Mouse (Mus musculus) CD4-positive helper T cell, adult 2 months (primary cell): ENCODE results near the gene Setdb2.
"Not testable (repeated sequence)": the region's sequence is repeated elsewhere in the genome, so short reads cannot be mapped to it uniquely, and the experiment has no call there.

Experiments
- DNase-seq: peaks from one replicate; pipeline ENCODE4 v3.0.0-alpha.2; 2012; ENCODE audit warnings: low read depth, missing footprints, low spot score

Gene Setdb2

GRCm38 (mm10) chr14:59440558-59441471 is at the start of gene Setdb2, which contains the start of gene Cab39l:
Gene Setdb2 (minus strand): TSS chr14:59440884.
Gene Cab39l (plus strand): TSS chr14:59440972.
- DNase-seq: peak; percentile 96

GRCm38 (mm10) chr14:59485247-59485810 is 44.6 kb upstream of the Setdb2 start:
- no peak for DNase-seq

- no peak for DNase-seq
Observed at GRCm38 (mm10) chr14:59478699-59479098, 38.0 kb upstream of the Setdb2 start.

GRCm38 (mm10) chr14:59470781-59471180 is 30.1 kb upstream of the Setdb2 start:
- DNase-seq: no peak

- DNase-seq: no peak
Observed at GRCm38 (mm10) chr14:59467798-59468197, 27.1 kb upstream of the Setdb2 start.

GRCm38 (mm10) chr14:59466503-59466902 is 25.8 kb upstream of the Setdb2 start:
- no peak for DNase-seq

- DNase-seq: no peak
Observed at GRCm38 (mm10) chr14:59447981-59448380, 7.3 kb upstream of the Setdb2 start.

GRCm38 (mm10) chr14:59445421-59445820 is 4.7 kb upstream of the Setdb2 start:
- DNase-seq: no peak

GRCm38 (mm10) chr14:59441472-59441805 is 755 bp upstream of the Setdb2 start:
- DNase-seq: peak; percentile 43

GRCm38 (mm10) chr14:59440039-59440438 is 645 bp downstream of the Setdb2 start:
- peak; percentile 35 for DNase-seq

- no peak for DNase-seq
Observed at GRCm38 (mm10) chr14:59438505-59438904, 2.2 kb downstream of the Setdb2 start.

GRCm38 (mm10) chr14:59437398-59437797 is 3.3 kb downstream of the Setdb2 start:
- no peak for DNase-seq

GRCm38 (mm10) chr14:59435206-59435605 is 5.5 kb downstream of the Setdb2 start:
- no peak for DNase-seq

- no peak for DNase-seq
Observed at GRCm38 (mm10) chr14:59433902-59434301, 6.8 kb downstream of the Setdb2 start.

GRCm38 (mm10) chr14:59430556-59430955 is 10.1 kb downstream of the Setdb2 start:
- DNase-seq: no peak

- no peak for DNase-seq
Observed at GRCm38 (mm10) chr14:59422912-59423663, 17.6 kb downstream of the Setdb2 start.

- no peak for DNase-seq
Observed at GRCm38 (mm10) chr14:59418171-59418570, 22.5 kb downstream of the Setdb2 start.

GRCm38 (mm10) chr14:59414979-59415378 is 25.7 kb downstream of the Setdb2 start:
- not testable (repeated sequence) for DNase-seq

GRCm38 (mm10) chr14:59396999-59397398 is 43.7 kb downstream of the Setdb2 start:
- peak; percentile 50 for DNase-seq

GRCm38 (mm10) chr14:59395281-59395680 is 45.4 kb downstream of the Setdb2 start, which contains the start of gene Phf11c:
Gene Phf11c (minus strand): TSS chr14:59395381.
- DNase-seq: no peak

GRCm38 (mm10) chr14:59390181-59390580 is 50.5 kb downstream of the Setdb2 start:
- not testable (repeated sequence) for DNase-seq

- DNase-seq: no peak
Observed at GRCm38 (mm10) chr14:59389532-59389931, 51.2 kb downstream of the Setdb2 start.
